Mouse (Mus musculus): Measurements from ENCODE around the gene 2310079G19Rik.

The 2310079G19Rik gene

DNA sequence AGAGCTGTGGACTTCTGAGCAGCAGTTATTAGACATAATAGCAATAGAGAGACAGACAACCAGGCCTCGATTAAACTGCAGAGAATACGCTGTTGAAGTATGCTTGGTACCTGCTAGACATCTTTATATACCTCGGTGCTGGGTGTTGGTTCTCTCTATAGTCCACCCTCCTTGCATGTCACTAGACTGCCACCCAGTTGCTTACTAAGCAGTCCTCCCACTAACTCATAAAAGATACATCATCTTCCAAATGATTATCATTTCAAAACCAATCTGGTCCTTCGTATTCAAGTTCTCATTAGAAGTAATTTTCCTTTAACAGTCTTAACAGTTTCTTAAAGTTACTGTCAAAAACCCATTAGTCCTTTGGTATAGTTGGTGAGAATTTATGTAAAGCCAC lies at the start of gene 2310079G19Rik:
Gene 2310079G19Rik (minus strand): TSS at position 101 of the 400 bp plus-strand sequence.
- DNase-seq (ENCODE audit: low spot score in 2 of 2): no peak

DNA sequence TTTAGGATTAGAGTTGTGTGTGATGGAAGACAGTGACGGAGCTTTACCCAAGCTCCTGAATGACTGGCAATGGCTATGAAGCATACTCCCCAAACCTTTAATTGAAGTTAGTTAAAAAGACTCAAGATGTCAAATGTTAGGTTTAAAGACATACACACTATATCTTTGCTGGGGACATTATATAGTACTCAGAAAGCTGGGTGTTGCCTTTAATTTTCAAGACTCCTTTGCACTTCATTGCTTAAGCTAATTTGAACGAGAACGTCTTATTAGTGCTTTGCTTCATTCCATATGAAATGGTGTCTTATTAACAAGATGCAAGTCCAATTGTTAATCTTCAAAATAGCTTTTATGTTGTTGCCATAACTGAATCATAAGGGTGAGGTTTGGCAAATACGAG lies 44.1 kb upstream of the 2310079G19Rik start, which contains the start of gene Krtap27-1:
Gene Krtap27-1 (minus strand): TSS at position 101 of the 400 bp plus-strand sequence.
- no peak for DNase-seq (ENCODE audit: low spot score in 2 of 2)

DNA sequence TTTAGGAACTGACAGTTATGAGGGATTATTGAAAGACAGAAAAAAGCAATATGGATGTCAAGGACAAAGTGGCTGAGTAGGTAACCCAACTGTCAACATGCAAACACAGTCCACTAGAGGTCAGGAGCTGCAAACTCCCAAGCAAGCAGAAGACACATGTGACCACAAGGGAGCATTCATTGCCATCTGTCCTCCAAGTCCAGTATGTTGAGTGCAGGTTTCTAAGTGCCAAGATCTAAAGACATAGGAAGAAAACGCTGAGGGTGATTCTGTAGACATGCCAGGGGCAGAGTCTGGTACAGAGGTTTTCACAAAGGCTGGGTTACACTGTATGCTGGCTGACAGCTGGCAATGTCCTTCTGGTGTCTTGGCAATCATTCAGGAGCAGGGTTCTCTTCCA lies 30.0 kb upstream of the 2310079G19Rik start:
- DNase-seq (ENCODE audit: low spot score in 2 of 2): no peak

DNA sequence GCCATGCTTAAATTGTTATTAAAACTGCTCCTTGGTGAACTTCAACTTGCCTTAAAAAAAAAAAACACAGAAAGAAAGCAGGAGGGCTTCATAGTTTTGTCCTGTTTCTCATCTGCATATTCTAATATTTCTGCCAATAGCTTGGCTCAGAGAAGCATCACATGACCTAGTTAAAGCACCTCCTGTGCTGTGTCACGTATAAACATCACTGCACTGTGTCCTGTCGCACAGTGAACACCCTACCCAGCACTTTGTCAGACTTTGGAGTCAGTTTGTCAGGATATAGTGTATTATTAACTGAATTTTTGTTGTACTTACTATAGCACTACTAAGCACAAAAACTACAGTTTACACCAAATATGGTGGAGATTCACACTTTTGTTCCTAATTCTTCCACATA lies 24.5 kb upstream of the 2310079G19Rik start:
- DNase-seq (ENCODE audit: low spot score in 2 of 2): no peak

DNA sequence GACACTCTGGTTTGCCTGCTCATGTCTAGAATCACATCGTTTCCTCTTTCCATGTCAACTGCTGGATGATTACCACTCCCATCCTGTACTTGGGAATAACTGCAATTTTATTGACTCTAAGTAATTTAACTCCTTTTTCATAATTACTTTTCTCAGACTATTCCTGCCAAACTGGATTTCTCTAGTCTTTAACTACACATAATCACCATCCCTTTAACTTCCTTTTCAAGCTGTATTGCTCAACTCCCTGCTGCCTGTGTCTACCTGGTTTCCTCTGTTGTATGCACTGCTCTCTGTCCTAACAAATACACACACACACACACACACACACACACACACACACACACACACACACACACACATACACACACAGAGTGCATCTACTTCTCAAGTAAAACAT lies 23.6 kb upstream of the 2310079G19Rik start:
- DNase-seq (ENCODE audit: low spot score in 2 of 2): no peak

DNA sequence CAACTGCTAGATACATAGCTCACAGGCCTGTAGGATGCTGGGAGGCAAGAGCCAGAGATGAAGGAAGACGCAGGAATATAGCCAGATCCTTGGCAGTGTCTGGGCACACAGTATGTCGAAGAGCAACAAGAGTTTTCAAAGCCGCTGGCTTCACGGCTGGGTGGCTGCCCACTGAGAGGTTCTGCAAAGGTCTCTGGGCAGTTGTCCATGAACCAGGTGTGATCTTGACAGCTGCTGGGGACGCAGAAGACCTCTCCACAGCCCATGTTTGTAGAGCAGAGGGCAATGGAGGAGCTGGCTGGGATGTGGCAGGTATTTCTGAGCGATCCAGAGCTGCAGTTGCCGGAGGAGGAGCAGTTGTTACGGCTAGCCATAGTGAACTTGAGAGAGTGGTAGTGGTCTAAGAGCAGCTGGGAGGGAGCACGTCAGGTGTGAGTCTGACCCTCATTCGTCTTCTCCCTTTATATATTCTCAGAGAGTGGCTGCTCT lies 19.9 kb upstream of the 2310079G19Rik start, which contains the start of gene Krtap26-1:
Gene Krtap26-1 (minus strand): TSS at position 439 of the 489 bp plus-strand sequence.
- no peak for DNase-seq (ENCODE audit: low spot score in 2 of 2)

DNA sequence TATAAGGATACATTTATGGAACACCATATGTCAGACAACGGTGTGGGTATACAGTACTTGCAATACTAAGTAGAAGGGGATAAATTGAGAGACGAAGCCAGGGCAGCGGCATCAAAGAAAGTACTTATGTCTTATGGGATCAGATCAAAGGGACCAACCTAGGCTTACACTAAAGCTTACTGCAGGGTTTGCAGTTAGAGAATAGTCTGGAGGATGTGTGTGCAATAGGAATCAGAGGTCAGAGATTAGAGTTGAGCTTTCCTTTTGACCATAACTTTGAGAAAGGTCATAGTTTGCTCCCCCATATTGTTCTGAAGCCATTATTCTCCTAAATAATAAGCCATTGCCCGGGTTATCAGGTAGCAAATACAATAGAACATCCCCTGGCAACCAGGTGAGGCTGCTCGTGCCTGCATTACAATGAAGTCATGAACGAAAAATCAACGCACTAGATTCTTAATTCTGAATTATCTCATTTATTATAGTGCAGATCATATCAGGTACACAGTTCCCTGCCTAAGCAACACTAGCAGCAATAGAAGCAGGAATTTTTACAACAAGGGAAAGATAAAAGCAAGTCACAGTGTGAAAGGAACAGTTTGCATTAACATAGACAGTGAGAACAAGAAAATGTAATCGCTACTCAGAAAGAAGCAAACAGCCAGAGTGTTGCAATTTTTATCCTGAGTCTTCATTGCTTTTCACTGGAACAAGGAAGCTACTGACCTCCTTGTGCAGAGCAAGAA lies 19.1 kb upstream of the 2310079G19Rik start:
- DNase-seq (ENCODE audit: low spot score in 2 of 2): no peak

DNA sequence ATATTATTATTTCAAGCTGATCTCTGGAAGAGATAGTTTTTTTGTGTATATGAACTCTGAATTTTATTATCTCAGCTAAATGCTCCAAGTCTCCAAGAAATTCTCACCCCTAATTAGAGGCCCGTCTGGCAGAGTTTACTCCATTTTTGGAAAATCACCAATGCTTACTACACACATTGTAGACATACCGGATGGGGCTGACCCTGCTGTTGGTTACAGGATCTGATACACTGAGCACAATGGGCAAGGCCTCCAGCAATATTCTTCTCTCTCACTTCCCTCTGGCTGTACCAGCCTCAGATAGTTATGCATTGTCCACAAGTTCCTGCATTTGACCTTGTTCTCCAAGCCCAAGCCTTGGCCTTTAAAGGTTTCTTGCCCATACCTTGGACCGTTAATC lies 12.6 kb upstream of the 2310079G19Rik start:
- no peak for DNase-seq (ENCODE audit: low spot score in 2 of 2)

DNA sequence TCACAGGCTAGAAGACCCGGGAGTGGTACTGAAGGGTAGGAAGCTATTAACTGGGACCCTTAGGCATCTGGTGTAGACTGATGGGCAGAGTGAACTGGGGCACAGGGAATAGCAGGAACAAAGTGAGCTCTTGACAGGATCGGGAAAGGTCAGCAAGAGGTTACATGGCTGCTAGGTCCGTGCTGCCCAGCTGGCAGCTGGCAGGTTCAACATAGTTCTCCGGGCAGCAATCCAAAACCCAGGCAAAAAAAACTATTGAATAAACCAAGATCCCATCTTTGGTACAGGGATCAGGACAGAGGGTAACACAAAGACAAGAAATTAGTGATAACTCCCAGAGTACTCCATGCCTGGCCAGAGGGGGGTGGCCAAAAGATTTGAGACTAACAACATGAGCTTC lies 7.7 kb upstream of the 2310079G19Rik start:
- no peak for DNase-seq (ENCODE audit: low spot score in 2 of 2)

DNA sequence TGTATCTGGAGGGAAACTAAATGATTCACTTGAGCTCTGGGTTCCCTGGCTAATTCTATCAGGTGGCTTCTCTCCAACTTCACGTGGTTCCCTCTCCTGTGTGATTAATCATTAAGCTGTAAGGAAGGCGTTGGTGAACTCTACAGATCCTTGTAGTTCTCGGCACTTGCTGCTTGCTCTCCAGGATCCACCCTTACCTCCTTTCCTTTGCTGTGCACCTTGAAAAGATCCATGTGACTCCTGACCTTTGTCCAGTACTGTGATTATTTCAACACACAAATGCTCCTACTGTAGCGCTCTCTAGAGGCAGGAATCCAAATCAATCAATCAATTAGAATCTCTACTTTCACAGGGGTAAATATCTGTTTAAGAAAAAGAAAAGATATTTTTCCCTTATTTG lies 4.0 kb upstream of the 2310079G19Rik start:
- DNase-seq (ENCODE audit: low spot score in 2 of 2): no peak

DNA sequence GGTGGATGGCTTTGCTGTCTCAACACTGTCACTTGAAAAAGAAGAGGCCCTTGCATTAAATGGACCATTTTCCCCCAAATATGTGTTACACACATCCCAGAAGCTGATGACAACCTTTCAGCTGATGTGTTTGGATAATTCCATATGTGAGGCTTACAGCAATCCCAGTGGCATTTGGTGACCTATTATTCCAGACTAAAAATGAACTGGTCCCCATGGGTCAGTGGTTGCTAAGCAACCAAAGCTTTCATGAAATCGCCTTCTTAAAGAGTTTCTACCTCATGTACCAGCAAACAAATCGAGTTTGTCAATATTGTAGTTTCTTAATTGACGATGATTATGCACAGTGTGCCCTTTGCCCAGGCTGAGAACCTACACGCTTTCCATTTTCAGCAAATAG lies 14.8 kb downstream of the 2310079G19Rik start:
- no peak for DNase-seq (ENCODE audit: low spot score in 2 of 2)

DNA sequence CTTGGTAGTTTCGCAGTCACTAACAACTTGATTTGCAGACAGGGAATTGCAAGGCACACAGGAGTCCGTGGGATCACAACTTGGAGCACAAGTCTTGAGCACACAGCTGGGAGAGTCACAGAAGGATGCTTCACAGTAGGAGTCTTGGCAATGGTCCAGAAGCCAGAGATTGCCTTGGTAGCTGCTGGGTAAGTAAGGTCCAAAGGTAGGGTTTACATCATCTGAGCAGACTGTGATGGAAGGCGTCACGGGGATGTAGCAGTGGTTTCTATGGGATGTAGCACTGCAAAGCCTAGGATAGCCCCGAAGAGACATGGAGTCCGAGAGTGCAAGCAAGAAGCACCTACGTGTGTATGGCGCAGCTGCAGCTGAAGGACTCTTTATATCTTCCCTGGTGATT lies 15.5 kb downstream of the 2310079G19Rik start, which contains the start of gene Krtap24-1:
Gene Krtap24-1 (minus strand): TSS at position 358 of the 400 bp plus-strand sequence.
- no peak for DNase-seq (ENCODE audit: low spot score in 2 of 2)

DNA sequence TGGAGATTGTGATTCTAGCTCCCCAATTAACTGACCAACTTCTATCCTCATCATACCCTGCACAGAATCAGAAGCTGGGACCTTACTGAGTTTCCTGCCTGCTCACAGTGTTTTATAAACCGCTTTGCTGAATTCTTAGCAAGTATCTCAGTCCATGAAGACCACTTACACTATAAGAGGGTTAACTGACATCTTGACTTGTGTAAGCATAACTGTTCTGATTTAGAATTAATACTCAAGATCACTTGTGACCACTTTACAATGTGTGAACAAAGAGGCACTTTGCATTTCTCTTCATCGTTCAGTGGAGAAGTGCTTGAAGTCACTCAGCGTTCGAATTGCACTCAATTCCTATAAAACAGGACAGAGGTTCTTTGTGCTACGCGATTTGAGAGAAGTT lies 22.9 kb downstream of the 2310079G19Rik start:
- DNase-seq (ENCODE audit: low spot score in 2 of 2): no peak

DNA sequence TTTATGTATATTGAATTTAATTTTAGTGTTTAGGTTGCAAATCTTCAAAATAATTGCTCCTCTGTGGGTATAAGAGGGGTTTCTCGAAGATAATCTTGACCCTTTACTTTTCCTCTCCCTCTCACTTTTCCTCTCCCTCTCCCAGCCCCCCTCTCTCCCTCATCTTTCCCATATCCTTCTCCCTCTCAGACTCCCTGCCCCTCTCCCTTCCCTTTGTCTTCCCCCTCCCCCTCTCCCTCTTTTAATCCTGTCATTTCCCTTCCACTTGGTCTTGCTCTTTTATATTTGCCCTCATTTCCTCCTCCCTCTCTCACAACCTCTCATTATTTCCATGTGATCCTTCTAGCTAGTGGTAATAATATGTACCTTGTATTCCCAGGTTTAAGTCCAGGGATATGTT lies 25.0 kb downstream of the 2310079G19Rik start:
- no peak for DNase-seq (ENCODE audit: low spot score in 2 of 2)

DNA sequence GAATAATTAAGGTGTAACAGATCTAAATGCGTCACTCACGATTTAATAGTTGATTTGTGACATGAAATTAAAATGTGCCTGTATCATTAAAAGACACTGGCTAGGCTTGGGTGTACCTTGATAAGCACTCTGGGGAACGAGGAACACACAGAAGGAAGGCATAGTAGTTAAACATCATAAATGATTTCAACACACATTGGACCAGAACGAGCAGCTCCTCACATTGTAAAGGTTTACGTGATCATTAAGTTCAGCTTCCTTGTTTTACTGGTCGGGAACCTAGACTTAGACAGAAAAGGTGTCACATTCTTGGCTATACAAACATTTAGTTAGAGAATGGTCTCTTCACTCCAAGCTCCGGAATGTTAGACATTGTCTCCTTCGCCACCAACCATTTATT lies 27.2 kb downstream of the 2310079G19Rik start:
- no peak for DNase-seq (ENCODE audit: low spot score in 2 of 2)

DNA sequence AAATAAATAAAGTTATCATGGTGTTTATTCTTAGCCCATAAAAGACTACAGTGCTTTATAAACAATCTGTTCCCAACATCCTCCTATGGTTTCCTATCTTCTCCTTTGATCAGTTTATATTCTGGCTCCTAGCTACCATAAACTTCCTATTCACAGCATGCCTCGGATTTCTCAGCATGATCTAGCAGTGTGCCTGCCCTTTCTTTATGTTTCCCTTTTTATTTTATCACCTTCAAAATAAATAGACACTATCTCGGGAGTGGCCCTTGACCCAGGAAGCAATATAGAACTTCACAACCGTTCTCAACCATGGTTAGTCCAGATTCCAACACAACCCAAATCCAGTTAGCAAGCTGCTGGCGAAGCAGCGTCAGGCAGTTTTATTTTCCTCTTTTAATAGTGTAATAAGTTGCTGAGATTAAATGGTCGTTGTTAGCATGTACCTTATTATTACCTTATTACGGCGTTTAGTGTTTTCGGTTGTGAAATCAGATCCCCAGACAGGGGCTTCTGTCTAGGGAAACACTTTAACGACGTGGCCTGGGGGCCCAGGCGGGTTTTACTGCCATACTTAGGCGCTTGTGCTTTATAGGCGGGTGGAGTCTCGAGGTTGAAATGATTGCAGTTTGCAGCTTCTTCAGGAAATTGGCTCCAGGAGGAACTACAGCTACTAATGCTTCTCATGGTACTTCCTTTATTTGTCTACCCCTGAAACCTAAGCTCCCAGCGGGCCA lies 27.8 kb downstream of the 2310079G19Rik start:
- DNase-seq (ENCODE audit: low spot score in 2 of 2): no peak

DNA sequence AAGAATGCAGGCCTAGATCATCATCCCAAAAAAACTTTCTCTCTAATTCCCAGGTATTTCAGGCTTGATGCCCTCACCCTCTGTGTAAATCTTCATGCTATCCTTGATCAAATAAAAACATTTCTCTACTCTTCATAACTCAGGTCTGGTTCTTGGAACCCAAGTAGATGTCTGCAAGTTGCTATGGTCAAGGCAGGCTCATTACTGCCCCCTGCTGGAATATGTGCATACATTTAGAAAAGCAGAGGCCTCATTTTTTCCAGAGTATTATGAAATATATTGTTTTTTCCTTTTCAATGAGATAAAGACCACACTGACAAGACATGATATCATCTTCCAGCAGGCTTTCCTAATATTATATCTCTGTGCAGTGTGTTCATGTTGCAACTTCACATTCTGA lies 34.7 kb downstream of the 2310079G19Rik start:
- DNase-seq (ENCODE audit: low spot score in 2 of 2): no peak

DNA sequence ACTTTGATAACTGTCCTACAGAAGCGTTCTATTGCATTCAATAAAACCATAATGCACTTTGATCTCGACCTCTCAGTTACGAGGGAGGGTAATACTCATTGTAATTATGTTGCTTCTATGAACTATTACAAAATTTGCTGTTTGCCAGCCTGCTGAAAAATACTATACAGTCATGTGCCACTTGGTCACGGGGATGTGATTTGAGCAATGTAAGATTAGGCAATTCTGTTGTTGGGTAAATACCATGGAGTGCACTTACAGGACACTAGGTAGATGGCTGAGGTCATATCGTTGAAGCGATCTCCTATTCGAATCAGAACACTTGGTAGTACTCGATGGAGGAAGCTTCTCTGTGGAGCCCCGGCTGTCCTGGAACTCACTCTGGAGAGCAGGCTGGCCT lies 44.1 kb downstream of the 2310079G19Rik start:
- DNase-seq (ENCODE audit: low spot score in 2 of 2): no peak
